In the genomic region with DNA sequence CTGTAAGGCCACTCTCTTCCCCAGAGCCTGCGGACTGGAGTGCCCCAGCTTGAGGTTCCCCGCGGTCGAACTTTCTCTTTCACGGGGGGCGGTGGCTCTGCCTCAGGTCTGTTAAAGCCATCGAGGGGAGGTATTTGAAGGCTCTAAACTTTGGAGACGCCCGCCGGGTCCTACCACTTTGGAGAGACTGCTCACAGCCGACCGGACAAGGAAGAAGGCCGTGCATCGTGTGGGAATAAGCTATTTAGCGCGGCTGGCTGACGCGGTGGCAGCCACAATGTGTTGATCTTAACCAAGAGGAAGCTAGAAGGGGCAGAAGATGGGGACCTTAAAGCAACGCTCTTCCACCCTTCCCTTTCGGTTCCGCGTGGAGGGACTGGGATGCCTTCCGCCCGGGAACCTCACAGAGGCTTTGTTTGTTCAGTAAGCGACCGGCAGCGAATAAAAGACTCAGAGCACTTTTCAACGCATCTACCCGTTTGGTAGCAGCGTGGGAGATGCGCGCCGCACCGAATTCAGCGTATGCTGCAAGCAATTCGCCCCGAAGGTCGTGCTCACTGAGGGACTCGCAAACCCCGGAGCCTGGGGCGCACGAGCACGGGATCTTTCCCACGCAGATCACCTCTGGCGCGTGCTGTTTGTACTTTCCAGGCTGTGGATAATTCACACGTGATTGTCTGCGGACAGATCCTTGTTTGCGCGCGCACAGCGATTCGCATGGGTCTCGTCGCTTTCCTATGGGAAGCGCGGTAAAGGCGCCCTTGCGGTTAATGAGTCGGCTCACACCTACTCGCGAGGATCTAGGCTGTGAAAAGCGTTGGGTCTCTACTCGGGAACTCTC, we compare ENCODE assay signal across 16 mouse cellular contexts. TPM values are rescaled to one million over a fixed set of nuclear protein-coding genes. Genes with fewer than 3 reads are reported as not detected.
A peak's percentile ranks its signal among the peaks of the same experiment; 100 is the strongest.
DNase-seq lines count a peak whose midpoint lies in the region; ATAC-seq lines count a peak whose summit lies in the region.
"Had no signal": no experiment of that assay in that cellular context is flagged by ENCODE, and none has a peak within 500 bp of the region (broad histone marks: within the 10 kb centered on the region; RNA-seq: fewer than 3 reads in every experiment).

No protein-coding gene starts in this region.

- peaks cover 100% of the 10 kb centered on the region for H3K27me3 ChIP-seq in heart, embryonic 13.5 days (replicated peaks)
- peaks cover 97% of the 10 kb centered on the region for H3K27me3 ChIP-seq in limb, embryonic 13.5 days

- no peaks in the 10 kb centered on the region for H3K9me3 ChIP-seq in heart, embryonic 13.5 days
- no peaks in the 10 kb centered on the region for H3K9me3 ChIP-seq in limb, embryonic 13.5 days
- H3K9me3 ChIP-seq: forebrain, embryonic 15.5 days; hindbrain, embryonic 15.5 days; neural tube, embryonic 13.5 days had no signal

- DNase-seq in heart, postnatal 36 days, result no peak
- DNase-seq in ES-CJ7 (ENCODE audit: low read depth, low spot score), result peak; percentile 65
- DNase-seq in embryo, embryonic 10.5 days (ENCODE audit: low spot score), result peak; percentile 67
- no peak for DNase-seq in gastrocnemius, postnatal 10 days
- no peak for DNase-seq in layer of hippocampus, postnatal 36 days
- DNase-seq in right cerebral cortex, postnatal 36 days (ENCODE audit: low spot score in 2 of 2), result no peak
- DNase-seq: cerebellum, adult 11 months; kidney, postnatal 10 days had no signal

- peak overlapping the region; percentile 89 for H3K9ac ChIP-seq in heart, embryonic 13.5 days
- H3K9ac ChIP-seq in limb, embryonic 13.5 days, result peak overlapping the region; percentile 86
- H3K9ac ChIP-seq: forebrain, embryonic 15.5 days; hindbrain, embryonic 15.5 days; neural tube, embryonic 13.5 days had no signal

- H3K27ac ChIP-seq in heart, embryonic 13.5 days (replicated peaks), result peak overlapping the region; percentile 89
- peak overlapping the region; percentile 94 for H3K27ac ChIP-seq in limb, embryonic 13.5 days
- H3K27ac ChIP-seq: forebrain, embryonic 15.5 days; hindbrain, embryonic 15.5 days; neural tube, embryonic 13.5 days had no signal

- H3K4me3 ChIP-seq in heart, embryonic 13.5 days, result peak overlapping the region; percentile 55
- H3K4me3 ChIP-seq in limb, embryonic 13.5 days, result peak overlapping the region; percentile 51
- H3K4me3 ChIP-seq: forebrain, embryonic 15.5 days; hindbrain, embryonic 15.5 days; neural tube, embryonic 13.5 days had no signal

- no peaks in the 10 kb centered on the region for H3K36me3 ChIP-seq in heart, embryonic 13.5 days
- no peaks in the 10 kb centered on the region for H3K36me3 ChIP-seq in limb, embryonic 13.5 days
- H3K36me3 ChIP-seq: forebrain, embryonic 15.5 days; hindbrain, embryonic 15.5 days; neural tube, embryonic 13.5 days had no signal

- intact Hi-C loops in heart, postnatal 36 days (cut with DNase I), result no loop called here

- peaks cover 52% of the 10 kb centered on the region for H3K4me1 ChIP-seq in heart, embryonic 13.5 days
- peaks cover 46% of the 10 kb centered on the region for H3K4me1 ChIP-seq in limb, embryonic 13.5 days
- H3K4me1 ChIP-seq: hindbrain, embryonic 15.5 days; neural tube, embryonic 13.5 days had no signal

- ATAC-seq in heart, embryonic 13.5 days (ENCODE audit: extremely low read depth, insufficient number of reproducible peaks, low FRiP score, low TSS enrichment), result no peak
- ATAC-seq in limb, embryonic 13.5 days (ENCODE audit: low FRiP score, low read depth), result no peak; the same call in 1 of the 2 replicates
- ATAC-seq: CD4-positive, CD25-positive, alpha-beta regulatory T cell, adult 4 months; forebrain, embryonic 15.5 days had no signal

- WGBS in heart, embryonic 13.5 days, result under 1% methylated on average over 64 of the region's 64 CpGs
- WGBS in limb, embryonic 13.5 days, result under 1% methylated on average over 64 of the region's 64 CpGs

- H3K4me2 ChIP-seq in heart, embryonic 13.5 days, result peak overlapping the region; percentile 81
- H3K4me2 ChIP-seq in limb, embryonic 13.5 days (replicated peaks), result peak overlapping the region; percentile 66
- H3K4me2 ChIP-seq: forebrain, embryonic 15.5 days; hindbrain, embryonic 15.5 days; neural tube, embryonic 13.5 days had no signal

RNA-seq across cellular contexts. Expression of a gene that starts 28.8 kb away (rescaled TPM):
- 31.3 and 38.4 TPM in 2 replicates for polyA plus RNA-seq in heart, embryonic 13.5 days (2015; fragmentation: Nextera tagmentation; extraction: Ambion mirVana)
- total RNA-seq in heart, postnatal 36 days (2021), result 10 to 100 TPM; 26.5 to 40.1 TPM
- 34.8 and 51.5 TPM in 2 replicates for polyA plus RNA-seq in limb, embryonic 13.5 days (2015; fragmentation: Nextera tagmentation; extraction: Ambion mirVana)
- under 1 TPM in 1 of 2 experiments, not detected in 1; 0.12 TPM for total RNA-seq in gastrocnemius, postnatal 10 days (2021)
- total RNA-seq in layer of hippocampus, postnatal 36 days (2021), result not detected
- total RNA-seq: left cerebral cortex, postnatal 10 days; megakaryocyte progenitor cell, adult 5-6 weeks had no signal
- polyA plus RNA-seq: CD4-positive, CD25-positive, alpha-beta regulatory T cell, adult 4 months; forebrain, embryonic 15.5 days had no signal

Comparison
In these comparisons a context has a peak if more than half of its experiments do, and no peak if none do; other contexts are left out.
1. DNase-seq: peak in ES-CJ7 (single experiment) and embryo, embryonic 10.5 days (single experiment); none in heart, postnatal 36 days (0 of 2), gastrocnemius, postnatal 10 days (single experiment), layer of hippocampus, postnatal 36 days (0 of 2) and right cerebral cortex, postnatal 36 days (0 of 2).
2. RNA of a gene that starts 28.8 kb away (total RNA-seq): 26.5 to 40.1 TPM in heart, postnatal 36 days; 0.12 TPM in gastrocnemius, postnatal 10 days and not detected in layer of hippocampus, postnatal 36 days; every median in the first group is over 10 times any median in the second.